Mouse (Mus musculus) T-helper 1 cell (primary cell): ENCODE results near the gene Oat.

Source experiments
- in situ Hi-C: fragments of 300-600 bp; cut with MboI, MseI; formaldehyde crosslinking; loops from one replicate; pipeline ENCODE4 v1.15.1; 2025; ENCODE audit warnings: high pct_unique_total_duplicates

Gene Oat

DNA sequence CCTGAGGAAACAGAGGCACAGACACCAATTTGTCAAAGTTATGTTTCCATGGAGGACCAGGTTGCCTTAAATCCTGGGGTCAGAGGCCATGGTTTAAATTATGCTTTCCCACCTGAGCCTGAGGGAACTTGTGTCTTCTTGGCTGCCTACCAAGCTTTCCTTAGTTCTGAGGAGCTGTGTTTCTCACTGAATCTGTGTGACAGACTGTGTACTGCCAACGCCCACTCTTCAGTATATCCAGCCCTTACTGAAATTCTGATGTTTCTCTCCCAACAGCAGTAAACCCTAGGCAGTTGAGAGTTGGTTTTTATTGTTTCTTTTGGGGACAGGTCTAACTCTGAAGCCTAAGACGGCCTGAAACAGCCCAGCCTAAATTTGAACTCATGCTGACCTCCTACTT is 17.6 kb upstream of the Oat start:
- in situ Hi-C loops = no loop called here

DNA sequence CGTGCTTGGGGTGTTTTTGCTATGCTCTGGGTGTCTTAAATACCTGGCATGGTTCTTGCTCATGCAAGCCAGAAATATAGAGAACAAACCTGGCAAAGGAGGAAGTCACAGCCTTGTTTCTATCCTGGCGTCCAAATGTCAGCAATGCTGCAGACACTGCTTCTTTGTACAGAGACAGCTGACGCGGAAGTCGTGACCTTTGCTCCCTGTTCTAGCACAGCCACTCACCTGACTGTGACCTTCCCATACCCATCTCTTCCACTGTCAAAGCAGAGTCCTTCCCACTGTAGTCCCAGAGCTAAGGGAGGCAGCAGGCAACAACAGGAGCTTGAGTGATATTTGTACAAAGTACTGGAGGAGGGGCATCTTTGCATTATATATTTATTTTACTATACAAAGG is 13.4 kb upstream of the Oat start:
- in situ Hi-C loops = no loop called here

DNA sequence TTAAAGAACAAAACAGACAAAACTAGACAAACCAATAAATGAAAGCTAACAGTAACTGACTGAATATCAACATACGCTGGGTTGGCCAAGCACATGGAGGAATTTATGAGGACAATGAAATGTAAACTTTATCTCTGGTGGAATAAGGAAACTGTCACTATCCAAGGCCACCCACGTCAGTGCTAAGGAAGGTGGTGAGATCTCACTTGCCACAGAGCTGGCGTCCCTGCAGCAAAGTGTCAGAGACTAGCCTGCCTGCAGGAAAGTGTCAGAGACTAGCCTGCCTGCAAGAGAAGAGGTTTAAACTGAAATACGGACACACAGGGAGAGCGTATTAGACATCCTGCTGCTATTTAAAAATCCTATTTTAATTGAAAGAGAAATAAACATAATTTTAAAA is 11.0 kb upstream of the Oat start:
- in situ Hi-C loops = no loop called here

DNA sequence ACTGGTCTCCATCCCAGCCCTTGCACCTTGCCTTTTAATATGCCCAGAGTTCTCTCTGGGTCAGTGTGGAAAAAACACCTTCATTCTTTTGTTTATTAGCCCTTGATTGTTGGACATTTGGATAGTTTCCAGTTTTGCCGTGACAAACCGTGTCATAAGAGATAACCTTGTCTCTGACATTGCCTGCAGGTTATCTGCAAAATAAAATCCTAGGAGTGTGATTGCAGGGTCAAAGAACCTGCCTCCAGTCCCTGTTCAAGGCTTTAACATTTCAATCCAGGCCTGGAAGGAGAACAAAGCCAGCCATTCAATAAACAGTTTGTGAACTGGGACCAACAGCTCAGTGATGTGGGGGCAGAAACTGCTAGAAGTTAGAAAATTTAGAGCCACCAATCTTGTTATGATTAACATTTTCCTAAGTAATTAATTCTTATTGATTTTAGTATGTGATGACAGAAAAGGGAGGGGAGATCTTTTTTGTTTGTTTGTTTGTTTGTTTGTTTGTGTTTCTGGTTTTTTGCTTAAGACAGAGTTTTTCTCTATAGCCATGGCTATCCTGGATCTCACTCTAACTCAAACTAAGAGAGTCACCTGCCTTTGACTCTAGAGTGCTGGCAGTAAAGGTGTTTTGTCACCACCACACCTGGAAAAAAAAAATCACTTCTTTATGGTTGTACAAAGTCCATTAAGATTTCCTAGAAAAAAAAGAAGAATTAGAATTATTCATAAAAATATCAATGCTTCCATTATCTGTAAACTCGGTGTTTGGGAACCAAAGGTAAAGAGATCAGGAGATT is 9.7 kb upstream of the Oat start:
- in situ Hi-C loops = no loop called here

DNA sequence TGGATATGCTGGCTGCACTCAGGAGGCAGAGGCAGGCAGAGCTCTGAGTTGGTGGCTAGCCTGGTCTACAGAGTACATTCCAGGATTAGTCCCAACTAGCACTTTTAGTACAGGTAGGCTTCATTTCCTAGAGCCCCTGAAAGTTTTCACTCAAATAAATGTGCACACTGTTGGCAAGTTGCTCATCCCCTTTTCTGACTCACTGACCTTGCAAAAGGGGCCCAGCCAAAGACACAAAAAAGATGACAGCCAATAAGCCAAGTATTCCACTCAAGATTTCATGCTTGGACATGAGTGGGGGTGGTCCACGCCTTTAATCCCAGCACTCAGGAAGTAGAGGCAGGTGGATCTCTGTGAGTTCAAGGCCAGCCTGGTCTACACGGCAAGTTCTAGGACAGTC is 5.2 kb upstream of the Oat start:
- in situ Hi-C loops = no loop called here

DNA sequence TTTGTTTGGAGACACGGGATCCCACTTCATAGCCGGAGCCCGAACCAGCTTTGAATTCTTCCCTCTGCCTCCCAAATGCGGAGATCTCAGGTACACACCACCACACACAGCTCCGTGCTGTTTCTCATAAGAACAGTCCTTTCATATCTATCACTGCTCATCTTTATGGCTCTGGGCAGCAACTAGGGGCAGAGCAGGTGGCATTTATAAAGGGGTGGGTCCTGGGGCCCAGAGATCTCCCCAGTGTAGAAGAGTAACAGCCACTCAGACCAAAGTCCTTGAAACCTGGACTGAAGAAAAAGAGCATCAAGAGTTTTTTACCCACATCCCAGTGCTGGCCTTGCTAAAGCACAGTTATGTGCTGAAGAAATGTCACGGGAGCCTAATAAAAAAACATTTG is 4.3 kb upstream of the Oat start:
- in situ Hi-C loops = no loop called here

DNA sequence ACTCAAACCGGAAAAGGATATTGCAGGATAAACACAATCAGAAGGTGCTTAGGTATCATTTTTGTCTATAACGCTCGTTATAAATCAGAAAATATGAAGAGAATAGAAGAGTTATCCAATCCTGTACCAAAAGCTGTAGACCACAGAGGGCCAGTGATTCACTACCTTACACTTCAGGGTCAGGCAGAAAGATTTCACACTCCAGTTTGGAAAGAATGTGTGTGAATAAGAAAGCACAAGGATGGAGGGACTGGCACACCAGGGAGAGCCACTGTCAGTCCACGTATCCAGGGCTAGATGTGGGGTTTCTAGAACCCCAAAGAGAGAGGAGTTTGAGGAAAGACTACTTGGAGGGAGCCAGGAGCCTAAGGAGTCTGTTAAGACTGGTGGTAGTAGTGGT is 693 bp upstream of the Oat start:
- in situ Hi-C loops = no loop called here

DNA sequence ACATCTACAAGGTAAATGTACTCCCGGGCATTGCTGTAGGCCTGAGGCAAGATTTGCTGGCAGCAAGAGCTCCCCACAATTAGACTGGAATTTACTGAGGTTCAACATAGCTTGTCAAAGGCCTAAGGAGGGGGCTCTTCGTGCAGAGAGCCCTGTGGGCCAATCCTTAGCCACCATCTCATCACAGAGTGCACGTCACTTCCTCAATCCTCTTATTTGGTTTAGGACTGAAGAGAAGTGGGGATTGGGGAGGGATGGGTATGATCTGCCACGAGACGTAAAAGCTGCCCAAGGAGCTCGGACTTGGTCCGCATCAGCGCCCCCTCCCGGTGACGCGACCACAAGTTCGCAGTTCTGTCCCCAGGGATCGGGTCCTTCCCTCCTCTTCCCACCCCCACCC is 575 bp downstream of the Oat start:
- in situ Hi-C loops = no loop called here

DNA sequence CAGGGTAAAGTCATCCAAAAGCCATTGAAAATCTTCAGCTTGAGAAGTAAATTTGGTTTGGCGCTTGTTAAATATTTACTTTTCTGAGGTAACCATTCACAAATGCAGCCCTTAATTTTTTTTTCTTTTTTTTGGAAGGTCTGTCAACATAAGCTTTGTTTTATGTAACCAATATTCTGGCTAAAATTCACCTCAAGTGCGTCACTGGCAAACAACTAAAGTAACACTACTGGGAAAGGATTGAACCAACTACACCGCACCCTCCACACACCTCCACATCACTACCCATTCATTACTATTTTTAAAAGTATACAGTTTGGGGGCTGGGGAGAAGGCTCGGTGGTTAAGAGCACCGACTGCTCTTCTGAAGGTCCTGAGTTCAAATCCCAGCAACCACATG is 1.6 kb downstream of the Oat start:
- in situ Hi-C loops = no loop called here

DNA sequence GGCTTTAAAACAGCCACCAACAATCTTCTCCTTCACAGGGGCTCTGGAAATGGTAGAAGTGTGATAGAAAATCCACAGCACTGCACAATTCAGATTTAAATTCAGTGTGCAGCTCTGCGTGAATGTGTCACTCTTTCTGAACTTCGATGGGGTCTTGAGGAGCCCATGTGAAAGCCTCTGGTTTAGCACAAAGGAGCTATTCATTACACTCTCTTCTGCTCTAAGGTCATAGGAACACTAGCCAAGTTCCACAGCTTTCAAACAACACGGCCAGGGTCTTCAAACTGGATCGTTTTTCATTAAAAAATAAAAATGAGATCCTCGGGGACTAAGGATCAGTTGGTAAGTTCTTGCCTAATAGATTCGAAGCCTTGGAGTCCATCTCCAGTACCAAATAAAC is 3.0 kb downstream of the Oat start:
- in situ Hi-C loops = no loop called here

DNA sequence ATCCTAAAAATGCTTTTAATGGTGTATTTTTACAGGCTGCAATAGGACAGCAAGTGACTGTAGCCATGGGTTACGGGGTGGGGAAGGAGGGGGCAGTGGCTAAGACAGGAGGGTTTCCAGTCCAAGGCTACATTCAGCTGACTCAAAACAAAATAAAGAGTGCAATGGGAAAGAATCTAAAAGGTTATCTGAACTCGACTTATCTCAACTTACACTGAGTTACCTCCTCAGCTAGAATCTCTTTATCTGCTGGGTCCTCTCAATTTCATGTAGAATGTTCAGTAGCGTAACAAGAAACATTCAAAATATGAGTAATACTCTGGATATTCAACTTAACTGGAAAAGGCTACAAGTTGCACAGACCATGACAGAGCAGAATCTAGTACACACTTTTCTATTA is 3.5 kb downstream of the Oat start:
- in situ Hi-C loops = no loop called here

DNA sequence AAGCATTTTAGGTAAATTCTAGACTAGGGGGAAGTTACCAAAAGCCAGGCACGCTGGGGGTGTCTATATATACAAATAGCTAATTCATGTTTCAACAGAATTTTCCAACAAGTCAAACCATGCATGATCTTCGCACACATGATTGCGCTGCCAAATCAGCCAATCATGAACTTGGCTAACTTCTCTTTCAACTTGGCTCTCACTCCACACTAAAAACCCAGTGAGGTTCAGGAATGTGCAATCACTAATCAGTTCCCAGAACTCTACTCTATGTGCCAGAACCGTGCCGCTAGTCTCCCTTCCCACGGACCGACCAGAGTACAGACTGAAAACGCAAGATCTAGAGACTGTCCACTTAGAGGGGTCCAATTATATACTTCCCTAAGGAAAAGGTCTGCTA is 4.7 kb downstream of the Oat start:
- in situ Hi-C loops = no loop called here

DNA sequence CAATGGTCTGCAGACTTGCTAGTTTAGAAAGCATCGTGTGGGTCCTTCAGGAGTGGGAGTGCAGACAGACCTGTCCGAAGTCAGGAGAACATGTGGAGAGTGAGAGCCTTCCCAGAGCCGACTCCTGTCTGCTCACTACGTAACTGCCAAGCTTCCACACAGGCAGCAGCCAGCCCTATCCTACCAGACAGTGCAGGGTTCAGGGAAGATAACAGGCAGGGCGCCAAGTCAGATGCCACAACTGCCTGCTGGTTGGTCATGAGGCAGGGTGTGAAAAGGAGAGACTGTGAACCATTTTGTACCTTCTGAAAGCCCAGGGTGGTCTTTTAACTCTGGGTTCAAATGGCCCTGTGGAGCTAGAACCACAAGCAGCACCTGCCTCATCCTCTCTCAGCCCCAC is 6.1 kb downstream of the Oat start:
- in situ Hi-C loops = no loop called here

DNA sequence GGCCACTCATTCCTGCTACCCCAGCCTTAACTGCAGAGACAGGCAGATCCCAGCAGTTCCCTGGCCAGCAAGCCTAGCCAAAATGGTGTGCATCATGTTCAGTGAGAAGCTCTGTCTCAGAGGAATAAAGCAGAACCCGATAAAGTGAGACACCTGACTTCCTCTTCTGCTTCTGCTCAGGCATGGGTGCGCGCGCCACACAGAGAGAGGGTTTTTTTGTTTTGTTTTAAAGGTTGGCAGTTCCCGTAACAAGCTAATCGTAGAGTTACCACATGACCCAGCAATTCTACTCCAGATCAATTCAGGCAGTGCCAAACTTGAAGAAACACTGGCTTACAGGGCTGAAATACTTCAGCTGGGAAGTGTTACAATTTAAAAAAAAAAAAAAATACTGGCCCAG is 7.4 kb downstream of the Oat start:
- in situ Hi-C loops = no loop called here

DNA sequence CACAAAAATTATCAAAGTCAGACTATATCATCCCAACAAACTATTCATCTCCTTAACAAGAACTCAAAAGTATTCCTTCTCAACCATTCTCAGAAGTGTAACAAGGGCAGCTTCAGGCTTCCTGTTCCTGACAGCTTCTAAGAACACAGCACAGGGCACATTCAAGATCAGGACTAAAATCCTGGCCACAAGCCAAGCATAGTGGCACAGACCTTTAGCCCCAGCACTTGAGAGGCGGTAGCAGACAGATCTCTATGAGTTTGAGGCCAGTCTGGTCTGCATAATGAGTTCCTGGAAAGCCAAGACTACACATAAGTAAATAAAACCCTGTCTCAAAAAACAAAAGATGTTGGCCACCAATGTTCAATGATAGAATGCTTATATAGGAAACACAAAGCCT is 10.4 kb downstream of the Oat start:
- in situ Hi-C loops = no loop called here

DNA sequence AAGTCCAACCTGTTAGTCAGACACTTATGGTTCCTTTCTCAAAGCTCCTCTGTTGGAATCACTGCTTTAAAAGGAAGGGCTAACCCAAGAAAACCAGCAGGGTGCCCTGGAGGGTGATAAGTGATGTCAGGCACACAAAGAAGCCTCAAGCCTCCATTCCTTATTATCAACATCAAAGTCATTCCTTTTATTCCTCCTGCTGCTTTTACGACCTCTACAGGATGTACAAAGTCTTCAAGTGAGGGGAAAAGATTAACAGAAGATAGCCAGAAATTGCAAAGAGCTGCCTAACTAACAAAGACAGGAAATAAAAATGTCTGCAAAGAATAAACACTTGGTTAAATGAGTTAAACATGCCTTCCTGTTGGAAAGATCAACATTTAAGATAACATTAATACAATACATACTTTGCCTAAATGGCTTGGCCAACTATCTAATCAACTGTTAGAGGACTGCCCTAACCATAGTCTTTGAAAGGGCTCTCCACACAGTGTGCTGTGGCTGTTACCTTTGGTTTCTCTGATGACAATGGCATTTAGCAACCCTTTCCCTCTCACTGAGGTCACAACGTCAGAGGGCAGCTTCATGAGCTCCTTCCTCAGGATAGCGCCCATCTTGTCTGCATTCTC is 16.9 kb downstream of the Oat start:
- in situ Hi-C loops = no loop called here

DNA sequence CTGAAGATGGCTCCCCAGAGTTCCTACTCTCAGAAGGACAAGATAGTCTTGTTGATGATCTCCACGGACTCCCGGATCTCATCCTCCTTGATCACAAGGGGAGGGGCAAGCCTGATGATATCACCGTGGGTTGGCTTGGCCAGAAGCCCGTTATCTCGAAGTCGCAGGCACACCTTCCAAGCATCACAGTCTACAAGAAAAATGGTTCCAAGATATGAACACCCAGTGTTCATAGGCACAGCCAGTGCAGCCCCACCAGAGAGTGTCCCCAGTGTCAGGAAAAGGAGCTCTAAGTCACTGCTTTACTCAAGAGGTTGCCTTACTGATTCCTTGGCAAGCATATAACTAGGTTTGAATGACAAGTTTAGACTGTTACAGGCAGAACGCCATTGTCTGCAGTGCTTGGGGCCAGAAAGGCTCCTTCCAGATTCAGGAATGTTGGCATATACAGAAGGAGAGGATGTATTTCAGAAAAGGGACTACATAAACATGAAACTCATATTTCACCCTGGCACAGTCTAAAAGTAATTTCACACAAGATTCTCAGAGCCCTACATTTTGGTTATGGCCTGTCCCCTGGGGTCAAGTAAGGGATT is 18.0 kb downstream of the Oat start:
- in situ Hi-C loops = no loop called here

DNA sequence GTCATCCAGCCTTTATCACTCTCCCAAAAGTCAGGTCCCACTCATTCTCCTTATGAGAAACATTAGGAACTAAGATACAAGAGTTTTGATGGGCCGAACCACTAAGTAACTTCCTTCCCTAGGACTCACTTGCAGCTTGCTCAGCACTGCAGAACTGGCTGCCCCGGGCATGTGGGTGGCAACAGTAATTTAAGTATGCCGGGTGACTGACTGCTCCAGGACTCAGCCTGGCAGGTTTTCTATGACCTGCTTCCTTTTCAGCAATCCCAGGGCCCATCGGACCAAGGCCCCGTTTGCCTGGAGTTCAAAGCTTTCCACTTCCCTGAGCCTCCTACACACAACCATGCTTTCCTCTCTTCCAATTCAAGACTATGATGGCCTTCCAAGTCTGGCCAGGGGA is 19.6 kb downstream of the Oat start:
- in situ Hi-C loops = no loop called here

DNA sequence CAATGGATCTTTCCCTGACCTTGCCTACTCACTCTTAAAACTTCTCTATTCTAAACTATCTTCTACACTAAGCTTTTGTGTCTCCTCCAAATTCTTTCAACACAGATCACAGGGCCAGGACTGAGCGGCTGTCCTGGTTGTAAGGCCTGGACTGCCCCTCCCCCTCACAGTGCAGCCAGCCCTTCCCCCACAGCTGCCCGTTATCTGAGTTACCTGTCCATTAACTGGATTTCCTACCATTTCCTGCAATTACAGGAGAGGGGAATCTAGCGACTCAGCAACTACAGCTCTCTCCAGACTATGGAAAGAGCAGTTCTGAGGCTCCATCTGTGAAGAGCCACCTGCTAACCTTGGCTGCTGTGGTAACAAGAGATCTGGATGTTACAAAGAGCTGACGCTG is 20.3 kb downstream of the Oat start:
- in situ Hi-C loops = no loop called here

DNA sequence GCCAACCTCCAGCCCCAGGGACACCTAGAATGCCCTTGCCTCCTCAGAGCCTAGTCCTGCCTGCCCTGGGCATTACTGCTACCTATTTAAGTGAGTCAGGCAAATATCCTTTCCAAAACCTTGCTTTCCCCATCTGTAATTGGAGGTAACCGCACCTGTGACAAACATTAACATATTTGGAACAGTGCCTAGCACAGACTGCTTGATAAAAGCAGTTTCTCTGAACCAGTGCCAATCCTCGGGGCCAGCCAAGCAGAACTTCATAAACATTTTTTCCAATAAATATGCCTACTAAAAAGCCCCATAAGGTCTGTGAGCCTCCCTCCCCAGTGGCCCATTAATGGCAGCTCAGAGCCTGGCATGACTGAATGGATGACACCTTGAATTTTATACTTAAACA is 22.1 kb downstream of the Oat start:
- in situ Hi-C loops = no loop called here

DNA sequence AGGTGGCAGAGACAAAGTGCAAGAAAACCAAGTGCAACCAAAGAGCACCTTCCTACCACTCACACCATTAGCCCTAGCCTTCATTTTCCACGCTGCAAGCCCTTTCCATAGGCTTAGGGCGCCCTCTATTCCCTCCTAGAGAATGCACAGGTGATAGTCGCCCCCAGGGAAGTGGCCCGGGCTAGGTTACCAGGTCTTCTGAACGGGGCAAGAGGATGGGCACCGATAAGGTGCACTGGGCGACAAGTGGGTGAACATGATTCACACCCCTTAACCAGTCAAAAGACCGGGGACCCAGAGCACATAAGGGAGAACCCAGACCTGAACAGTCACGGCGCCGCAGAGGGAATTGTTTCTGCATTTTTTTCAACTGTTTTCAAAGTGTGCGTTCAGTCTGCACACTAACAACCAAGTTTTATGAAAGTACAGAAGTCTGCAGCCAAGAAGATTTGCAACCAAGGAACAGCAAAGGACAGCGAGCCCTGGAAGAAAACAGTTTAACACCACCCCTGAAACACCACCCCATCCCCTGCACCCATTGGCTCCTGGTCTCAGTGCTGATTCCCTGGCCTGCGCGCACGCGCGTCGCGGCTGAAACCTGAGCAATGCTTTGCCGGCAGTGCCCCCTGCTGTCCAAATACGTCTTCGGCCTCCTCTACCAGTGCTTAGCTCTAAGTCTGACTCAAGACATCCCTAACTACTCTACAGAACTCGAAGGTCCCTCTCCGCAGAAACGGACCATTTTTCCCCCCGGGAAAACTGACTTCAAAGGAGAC is 24.7 kb downstream of the Oat start:
- in situ Hi-C loops = no loop called here

DNA sequence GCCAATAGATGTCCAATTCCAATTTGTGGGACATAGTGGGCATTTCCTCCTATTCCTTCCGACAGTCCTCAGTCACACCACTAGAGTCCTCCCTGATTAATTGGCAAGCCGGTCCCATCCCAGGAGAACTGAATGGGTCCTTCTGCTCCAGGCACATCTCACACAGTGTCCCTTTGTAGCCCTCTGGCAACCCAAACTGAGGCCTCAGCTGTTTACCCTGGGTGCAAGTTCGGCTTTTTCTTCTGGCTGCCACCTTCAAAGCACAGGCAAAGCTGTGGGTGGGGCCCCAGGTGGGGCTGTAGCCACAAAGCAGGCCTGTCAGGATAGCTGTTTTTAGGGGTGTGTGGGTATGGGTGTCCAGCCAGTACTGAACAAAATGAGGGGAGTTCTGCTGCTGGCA is 29.1 kb downstream of the Oat start:
- in situ Hi-C loops = loop anchor here (5.0 kb wide), 1 partner anchor 320 kb away; no protein-coding TSS in a partner anchor

DNA sequence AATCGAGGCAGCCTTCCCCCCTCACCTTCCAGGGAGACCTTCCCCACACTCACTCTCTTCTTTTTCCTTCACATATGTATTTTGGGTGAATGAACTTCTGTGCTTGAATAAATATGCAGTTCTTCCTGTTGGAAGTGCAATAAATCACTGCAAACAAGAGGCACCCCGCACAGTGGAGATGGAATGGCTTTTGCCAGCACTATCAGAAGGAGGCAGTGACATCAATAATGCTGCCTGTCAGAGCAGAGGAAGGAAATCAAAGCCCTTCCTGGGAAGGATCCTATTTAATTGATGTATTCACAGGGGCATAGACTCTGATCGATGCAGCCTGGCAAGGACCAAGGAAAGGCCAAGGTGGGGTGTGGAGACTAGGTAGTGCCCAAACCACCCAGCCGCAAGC is 33.8 kb downstream of the Oat start:
- in situ Hi-C loops = no loop called here
